Mouse (Mus musculus): ENCODE measurements at regions not wholly inside any gene's neighbourhood (a gene's known extent, or its start where the extent isn't known, plus 50 kb on each side); places are given as distances from the start of the nearest gene placed in this dataset.

- no peak for DNase-seq
These were observed 242.7 kb upstream of the Kif2a start for GRCm38 (mm10) chr13:107264581-107264980.

GRCm38 (mm10) chr13:107261479-107262050, 239.6 kb upstream of the Kif2a start:
- DNase-seq, result no peak

GRCm38 (mm10) chr13:107260274-107260673, 238.3 kb upstream of the Kif2a start:
- no peak for DNase-seq

GRCm38 (mm10) chr13:107247792-107248505, 226.0 kb upstream of the Kif2a start:
- no peak for DNase-seq

- no peak for DNase-seq
These were observed 225.2 kb upstream of the Kif2a start for GRCm38 (mm10) chr13:107246956-107247751.

- DNase-seq, result no peak
These were observed 222.2 kb upstream of the Kif2a start for GRCm38 (mm10) chr13:107244173-107244572.

- no peak for DNase-seq
These were observed 217.1 kb upstream of the Kif2a start for GRCm38 (mm10) chr13:107239035-107239387.

- no peak for DNase-seq
These were observed 216.6 kb upstream of the Kif2a start for GRCm38 (mm10) chr13:107238364-107239034.

DNA sequence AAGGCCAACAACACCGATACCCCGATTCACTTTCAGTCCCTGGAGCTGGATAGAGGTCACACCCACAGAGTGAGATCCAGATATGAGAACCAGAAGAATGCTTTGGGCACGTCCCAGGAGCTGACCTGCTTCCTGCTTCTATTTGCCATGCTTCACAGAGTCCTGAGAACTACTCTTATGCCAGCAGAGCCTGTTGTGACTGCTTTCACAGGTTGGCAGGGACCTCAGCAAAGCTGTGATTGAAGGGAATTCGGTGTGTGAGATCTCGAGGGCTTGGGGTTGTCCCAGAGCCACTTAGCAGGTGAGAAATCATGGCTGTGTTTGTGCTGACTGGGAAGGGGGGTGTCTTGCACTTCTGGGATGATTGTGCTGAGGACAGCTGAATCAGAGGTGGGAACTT, 197.5 kb upstream of the Kif2a start:
- DNase-seq, result no peak

DNA sequence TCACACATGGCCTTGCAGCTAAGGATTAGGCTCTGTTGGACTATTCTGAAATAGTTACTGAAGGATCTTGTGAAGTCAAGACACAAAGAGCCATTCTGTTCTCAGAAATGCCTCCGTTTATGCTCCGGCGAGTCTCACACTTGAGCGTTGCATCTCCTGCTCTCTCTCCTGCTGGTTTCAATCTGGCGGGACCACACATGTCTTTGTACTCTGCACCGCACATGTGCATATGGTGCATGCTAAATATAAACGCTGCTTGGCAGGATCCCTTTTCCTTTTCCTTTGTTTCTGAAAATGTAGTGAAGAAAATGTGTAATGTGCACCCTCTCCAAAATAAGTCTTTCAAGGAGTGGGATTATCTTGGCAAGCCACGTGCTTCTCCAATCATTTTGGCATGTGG, 196.4 kb upstream of the Kif2a start:
- DNase-seq, result no peak

GRCm38 (mm10) chr13:107217825-107218224, 195.9 kb upstream of the Kif2a start:
- no peak for DNase-seq

DNA sequence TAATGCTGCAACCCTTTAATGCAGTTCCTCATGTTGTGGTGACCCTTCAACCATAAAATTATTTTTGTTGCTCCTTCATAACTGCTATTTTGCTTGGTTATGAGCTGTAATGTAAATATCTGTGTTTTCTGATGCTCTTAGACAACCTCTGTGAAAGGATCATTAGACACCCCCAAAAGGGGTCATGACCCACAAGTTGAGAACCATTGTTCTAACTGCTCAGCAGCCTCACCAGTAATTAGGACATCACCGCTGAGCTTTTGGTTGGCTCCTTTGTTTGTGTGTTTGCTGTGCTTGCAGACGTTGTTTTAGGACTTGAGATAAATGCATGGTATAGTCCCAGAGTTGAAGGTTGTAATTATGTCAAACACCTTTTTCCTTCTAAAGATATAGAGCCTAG, 191.4 kb upstream of the Kif2a start:
- no peak for DNase-seq

GRCm38 (mm10) chr13:107210676-107211075, 188.8 kb upstream of the Kif2a start:
- DNase-seq, result no peak

DNA sequence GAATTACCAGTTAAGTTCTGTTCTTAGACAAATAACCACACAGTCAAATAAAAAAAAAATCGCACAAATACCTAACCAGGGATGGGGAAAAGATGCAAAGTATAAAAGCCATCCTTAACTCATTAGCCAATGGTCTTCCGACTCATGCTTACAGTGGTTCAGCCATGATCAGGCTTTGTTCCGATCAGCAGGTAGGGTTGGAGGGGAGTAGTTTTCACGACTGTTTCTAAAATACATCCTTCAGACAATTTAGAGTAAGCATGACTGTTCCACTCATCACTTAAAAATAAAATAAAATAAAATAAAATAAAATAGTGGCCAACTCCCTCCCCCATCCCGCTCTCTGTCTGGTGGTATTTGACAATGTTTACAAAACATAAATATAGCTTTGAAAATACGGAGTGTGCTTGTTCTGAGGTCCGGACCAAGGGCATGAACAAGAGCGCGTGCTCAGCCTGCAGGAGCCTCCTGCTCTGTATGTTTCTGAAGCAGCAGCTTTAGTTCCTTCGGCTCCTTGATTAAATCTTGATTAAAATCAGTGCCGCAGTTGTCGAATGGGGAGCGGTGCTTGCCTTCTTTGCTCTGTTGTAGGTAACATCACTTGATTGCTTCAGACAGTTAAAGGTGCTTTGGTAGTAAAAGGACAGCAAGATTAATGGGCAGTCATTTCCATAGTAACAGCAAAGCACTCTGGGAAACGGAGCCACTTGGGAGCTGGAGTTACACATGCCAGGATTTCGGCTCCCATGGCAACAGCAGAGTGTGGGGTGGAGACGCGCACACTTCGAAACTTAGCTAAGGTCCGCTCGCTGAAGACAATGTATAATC, 185.6 kb upstream of the Kif2a start:
- peak; percentile 58 for DNase-seq

DNA sequence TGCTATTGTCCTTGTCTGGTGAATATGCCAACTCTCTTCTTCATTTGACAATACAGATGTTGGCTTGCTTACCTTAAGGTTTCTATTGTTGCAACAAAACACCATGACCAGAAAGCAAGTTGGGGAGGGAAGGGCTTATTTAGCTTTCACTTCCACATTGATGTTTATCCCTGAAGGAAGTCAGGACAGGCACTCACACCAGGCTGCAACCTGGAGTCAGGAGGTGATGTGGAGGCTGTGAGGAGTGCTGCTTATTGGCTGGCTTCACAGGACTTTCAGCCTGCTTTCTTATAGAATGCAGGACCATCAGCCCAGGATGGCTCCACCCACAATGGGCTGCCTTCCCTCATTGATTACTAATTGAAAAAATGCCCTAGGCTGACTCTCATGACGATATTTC, 177.9 kb upstream of the Kif2a start:
- DNase-seq, result no peak

DNA sequence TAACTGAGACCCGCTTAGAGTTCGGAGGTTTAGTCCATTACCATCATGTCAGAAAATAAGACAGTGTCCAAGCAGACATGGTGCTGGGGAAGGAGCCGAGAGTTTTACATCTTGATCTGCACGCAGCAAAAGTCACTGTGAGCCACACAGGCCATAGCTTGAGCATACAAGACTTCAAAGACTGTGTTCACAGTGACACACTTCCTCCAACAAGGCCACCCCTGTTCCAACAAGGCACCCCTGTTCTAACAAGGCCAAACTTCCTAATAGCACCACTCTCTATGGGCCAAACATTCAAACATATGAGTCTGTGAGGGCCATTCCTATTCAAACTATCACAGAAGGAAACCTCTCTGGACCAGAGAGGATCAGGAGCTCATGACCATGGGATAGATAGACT, 171.5 kb upstream of the Kif2a start:
- no peak for DNase-seq

- no peak for DNase-seq
These were observed 165.4 kb upstream of the Kif2a start for GRCm38 (mm10) chr13:107187258-107187878.

DNA sequence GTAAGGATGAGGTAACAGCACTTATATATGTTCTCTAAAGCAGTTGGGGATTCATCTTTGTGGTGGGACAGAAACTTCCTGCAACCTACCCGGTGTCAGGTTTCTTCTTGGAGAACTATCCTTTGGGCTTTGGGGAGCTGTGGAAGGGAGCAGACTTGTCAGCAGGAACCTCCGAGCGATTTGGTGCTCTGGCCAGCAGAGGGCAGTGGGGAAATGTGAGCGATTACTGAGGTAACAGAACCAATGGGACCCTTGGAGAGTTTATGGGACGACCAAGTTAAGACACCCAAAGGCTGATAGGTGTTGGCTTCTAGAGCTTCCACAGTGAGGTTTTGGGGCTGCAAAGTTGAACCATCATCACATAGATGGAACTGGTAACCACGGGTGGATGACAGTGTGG, 160.6 kb upstream of the Kif2a start:
- DNase-seq, result peak; percentile 42

GRCm38 (mm10) chr13:107179551-107179950, 157.6 kb upstream of the Kif2a start:
- DNase-seq, result no peak

GRCm38 (mm10) chr13:107177595-107177994, 155.7 kb upstream of the Kif2a start:
- no peak for DNase-seq

DNA sequence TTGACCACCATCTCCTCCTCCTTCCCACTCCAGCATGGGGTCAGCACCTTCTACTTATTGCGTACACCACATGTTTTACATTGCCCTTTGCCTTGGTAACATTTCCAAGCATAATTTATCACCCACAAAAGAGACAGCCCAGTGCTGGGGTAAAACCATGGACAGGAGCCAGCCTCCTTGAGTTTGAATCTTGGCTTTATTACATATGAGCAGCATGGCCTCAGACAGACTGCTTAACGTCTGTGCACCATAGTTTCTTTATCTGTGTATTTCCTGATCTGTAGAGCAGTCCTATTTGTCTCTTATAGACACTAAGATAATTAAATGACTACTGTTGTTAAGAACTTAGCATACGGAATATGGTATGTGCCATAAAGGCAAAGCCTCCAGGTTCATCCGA, 154.0 kb upstream of the Kif2a start:
- no peak for DNase-seq
